Mouse (Mus musculus) brain, embryonic 14.5 days (tissue): ENCODE measurements at regions not wholly inside any gene's neighbourhood (a gene's known extent, or its start where the extent isn't known, plus 50 kb on each side); places are given as distances from the start of the nearest gene placed in this dataset.

ENCODE experiments used
- CTCF ChIP-seq: fragments of 200-500 bp; IDR thresholded peaks from 2 replicates; pipeline ENCODE4 v1.5.1; 2012; ENCODE audit warnings: inconsistent platforms, mild to moderate bottlenecking, moderate library complexity, borderline replicate concordance; ENCODE audit not compliant: insufficient read depth, insufficient read length; ENCODE audit errors: extremely low read depth
- POLR2A ChIP-seq: fragments of 200-500 bp; IDR thresholded peaks from 2 replicates; pipeline ENCODE4 v1.6.1; 2012; ENCODE audit warnings: mild to moderate bottlenecking, inconsistent platforms, borderline replicate concordance; ENCODE audit not compliant: poor library complexity, insufficient read depth, insufficient read length, severe bottlenecking; ENCODE audit errors: extremely low read depth

- TF ChIP-seq POLR2A, result no peak
- no peak for TF ChIP-seq CTCF
These were observed 348.8 kb downstream of the Ankrd50 start for GRCm38 (mm10) chr3:38135808-38136214.
